Mouse (Mus musculus): Measurements from ENCODE around the gene Tpm1.

Tpm1 gene

GRCm38 (mm10) chr9:67026890-67027289, 22.3 kb downstream of the Tpm1 start:
- DNase-seq (ENCODE audit: low spot score): no peak

GRCm38 (mm10) chr9:67026061-67026460, 23.1 kb downstream of the Tpm1 start:
- no peak for DNase-seq (ENCODE audit: low spot score)

- peak; percentile 48 for DNase-seq (ENCODE audit: low spot score)
These were observed 24.1 kb downstream of the Tpm1 start for GRCm38 (mm10) chr9:67024889-67025692.

- DNase-seq (ENCODE audit: low spot score): no peak
These were observed 25.8 kb downstream of the Tpm1 start for GRCm38 (mm10) chr9:67023371-67023770.

- DNase-seq (ENCODE audit: low spot score): no peak
These were observed 29.1 kb downstream of the Tpm1 start for GRCm38 (mm10) chr9:67020063-67020462.

- DNase-seq (ENCODE audit: low spot score): no peak
These were observed 35.7 kb downstream of the Tpm1 start for GRCm38 (mm10) chr9:67013501-67013900.

GRCm38 (mm10) chr9:67012470-67012869, 36.7 kb downstream of the Tpm1 start:
- DNase-seq (ENCODE audit: low spot score): peak; percentile 47

GRCm38 (mm10) chr9:67011483-67011882, 37.7 kb downstream of the Tpm1 start:
- DNase-seq (ENCODE audit: low spot score): no peak

GRCm38 (mm10) chr9:67008781-67009180, 40.4 kb downstream of the Tpm1 start:
- no peak for DNase-seq (ENCODE audit: low spot score)

GRCm38 (mm10) chr9:67006376-67006775, 42.8 kb downstream of the Tpm1 start:
- DNase-seq (ENCODE audit: low spot score): no peak

GRCm38 (mm10) chr9:67005161-67005742, 44.0 kb downstream of the Tpm1 start:
- DNase-seq (ENCODE audit: low spot score): no peak

- no peak for DNase-seq (ENCODE audit: low spot score)
These were observed 45.5 kb downstream of the Tpm1 start for GRCm38 (mm10) chr9:67003656-67004055.

GRCm38 (mm10) chr9:67003156-67003555, 46.0 kb downstream of the Tpm1 start:
- no peak for DNase-seq (ENCODE audit: low spot score)

GRCm38 (mm10) chr9:67001506-67001905, 47.7 kb downstream of the Tpm1 start:
- DNase-seq (ENCODE audit: low spot score): no peak

GRCm38 (mm10) chr9:67001050-67001449, 48.2 kb downstream of the Tpm1 start:
- peak; percentile 83 for DNase-seq (ENCODE audit: low spot score)

- no peak for DNase-seq (ENCODE audit: low spot score)
These were observed 49.5 kb downstream of the Tpm1 start for GRCm38 (mm10) chr9:66999698-67000097.

- no peak for DNase-seq (ENCODE audit: low spot score)
These were observed 57.3 kb downstream of the Tpm1 start for GRCm38 (mm10) chr9:66991750-66992410.

- DNase-seq (ENCODE audit: low spot score): no peak
These were observed 58.0 kb downstream of the Tpm1 start for GRCm38 (mm10) chr9:66991021-66991749.

- no peak for DNase-seq (ENCODE audit: low spot score)
These were observed 59.2 kb downstream of the Tpm1 start for GRCm38 (mm10) chr9:66990046-66990445.

GRCm38 (mm10) chr9:66989581-66989980, 59.6 kb downstream of the Tpm1 start:
- DNase-seq (ENCODE audit: low spot score): no peak

- DNase-seq (ENCODE audit: low spot score): peak; percentile 50
These were observed 60.3 kb downstream of the Tpm1 start for GRCm38 (mm10) chr9:66988888-66989414.

- DNase-seq (ENCODE audit: low spot score): no peak
These were observed 60.9 kb downstream of the Tpm1 start for GRCm38 (mm10) chr9:66988198-66988887.

All from urinary bladder, postnatal 14 days (tissue).